Mouse (Mus musculus) c-Kit-negative CD71-positive TER-119-positive erythroid progenitor cells, embryonic 14.5 days (primary cell): ENCODE results near the gene Rps18.

ENCODE experiments used
- DNase-seq: peaks from one replicate; pipeline ENCODE4 v3.0.0-alpha.2; 2013; ENCODE audit warnings: low read depth, low spot score

Rps18 gene

GRCm38 (mm10) chr17:33947430-33948089 lies 8.2 kb downstream of the Rps18 start:
- no peak for DNase-seq

- DNase-seq: no peak
Observed at GRCm38 (mm10) chr17:33943454-33943853, 12.3 kb downstream of the Rps18 start.

- DNase-seq: no peak
Observed at GRCm38 (mm10) chr17:33941381-33941780, 14.4 kb downstream of the Rps18 start.

GRCm38 (mm10) chr17:33940981-33941380 lies 14.8 kb downstream of the Rps18 start:
- DNase-seq: no peak

- DNase-seq: peak; percentile 85
Observed at GRCm38 (mm10) chr17:33940206-33940805, 15.5 kb downstream of the Rps18 start, which contains the start of the genes Pfdn6 and Wdr46. Gene Pfdn6 (minus strand): TSS chr17:33940343. Gene Wdr46 (plus strand): TSS chr17:33940660.

GRCm38 (mm10) chr17:33938783-33939182 lies 17.0 kb downstream of the Rps18 start:
- no peak for DNase-seq

- DNase-seq: no peak
Observed at GRCm38 (mm10) chr17:33936993-33937392, 18.8 kb downstream of the Rps18 start.

- DNase-seq: no peak
Observed at GRCm38 (mm10) chr17:33935422-33936055, 20.3 kb downstream of the Rps18 start.

- no peak for DNase-seq
Observed at GRCm38 (mm10) chr17:33932970-33933369, 22.8 kb downstream of the Rps18 start.

GRCm38 (mm10) chr17:33932448-33932847 lies 23.4 kb downstream of the Rps18 start:
- DNase-seq: no peak

- no peak for DNase-seq
Observed at GRCm38 (mm10) chr17:33931947-33932346, 23.9 kb downstream of the Rps18 start.

GRCm38 (mm10) chr17:33931159-33931866 lies 24.5 kb downstream of the Rps18 start:
- no peak for DNase-seq

GRCm38 (mm10) chr17:33930280-33931158 lies 25.3 kb downstream of the Rps18 start:
- no peak for DNase-seq

GRCm38 (mm10) chr17:33929371-33930279 lies 26.2 kb downstream of the Rps18 start, which contains the start of gene Rgl2:
Gene Rgl2 (plus strand): TSS chr17:33929543.
- peak; percentile 89 for DNase-seq

GRCm38 (mm10) chr17:33928251-33928947 lies 27.4 kb downstream of the Rps18 start:
- no peak for DNase-seq

GRCm38 (mm10) chr17:33926207-33926932 lies 29.4 kb downstream of the Rps18 start:
- no peak for DNase-seq

- DNase-seq: no peak
Observed at GRCm38 (mm10) chr17:33925406-33926116, 30.2 kb downstream of the Rps18 start.
